Mouse (Mus musculus) neural tube, embryonic 14.5 days (tissue): ENCODE measurements at regions not wholly inside any gene's neighbourhood (a gene's known extent, or its start where the extent isn't known, plus 50 kb on each side); places are given as distances from the start of the nearest gene placed in this dataset.

ENCODE experiments used
- ATAC-seq: fragments of 200-750 bp; cut with Nextera tagmentation; 2 replicates; pipeline ENCODE4 v1.8.0; 2017; ENCODE audit warnings: low read depth, mild to moderate bottlenecking, moderate TSS enrichment, moderate library complexity
- H3K27ac ChIP-seq: fragments of 300-500 bp; sonication (generic); 2 replicates; pipeline ENCODE4 v1.5.1; 2014; ENCODE audit warnings: low read depth, mild to moderate bottlenecking, control low read depth, low read length, moderate library complexity, mixed read lengths
- H3K27me3 ChIP-seq: fragments of 300-500 bp; sonication (generic); 2 replicates; pipeline ENCODE4 v1.6.1; 2014; ENCODE audit warnings: low read length; ENCODE audit not compliant: control insufficient read depth, insufficient read depth
- H3K36me3 ChIP-seq: fragments of 300-500 bp; sonication (generic); 2 replicates; pipeline ENCODE4 v1.6.1; 2014; ENCODE audit warnings: low read length, mixed read lengths; ENCODE audit not compliant: control insufficient read depth, insufficient read depth
- H3K4me1 ChIP-seq: fragments of 300-500 bp; sonication (generic); 2 replicates; pipeline ENCODE4 v1.6.1; 2014; ENCODE audit warnings: low read length; ENCODE audit not compliant: control insufficient read depth, insufficient read depth
- H3K4me2 ChIP-seq: fragments of 300-500 bp; sonication (generic); 2 replicates; pipeline ENCODE4 v1.6.1; 2014; ENCODE audit warnings: mild to moderate bottlenecking, low read depth, low read length, control low read depth
- H3K4me3 ChIP-seq: fragments of 300-500 bp; sonication (generic); 2 replicates; pipeline ENCODE4 v1.5.1; 2014; ENCODE audit warnings: low read depth, low read length, control low read depth, mixed read lengths
- H3K9ac ChIP-seq: fragments of 300-500 bp; sonication (generic); replicated peaks from 2 replicates; pipeline ENCODE4 v1.6.1; 2014; ENCODE audit warnings: low read depth, mild to moderate bottlenecking, control low read depth, low read length, mixed read lengths
- H3K9me3 ChIP-seq: fragments of 300-500 bp; sonication (generic); 2 replicates; pipeline ENCODE4 v1.6.1; 2016; ENCODE audit warnings: low read length; ENCODE audit not compliant: control insufficient read depth
- WGBS: fragments of 180-500 bp; shearing (Covaris S2); extraction: QIAGEN DNeasy Blood & Tissue Kit; methylation state at CpG from one replicate; pipeline ENCODE4 v1.1.7; 2014; 5-methylcytosine and 5-hydroxymethylcytosine counted together

DNA sequence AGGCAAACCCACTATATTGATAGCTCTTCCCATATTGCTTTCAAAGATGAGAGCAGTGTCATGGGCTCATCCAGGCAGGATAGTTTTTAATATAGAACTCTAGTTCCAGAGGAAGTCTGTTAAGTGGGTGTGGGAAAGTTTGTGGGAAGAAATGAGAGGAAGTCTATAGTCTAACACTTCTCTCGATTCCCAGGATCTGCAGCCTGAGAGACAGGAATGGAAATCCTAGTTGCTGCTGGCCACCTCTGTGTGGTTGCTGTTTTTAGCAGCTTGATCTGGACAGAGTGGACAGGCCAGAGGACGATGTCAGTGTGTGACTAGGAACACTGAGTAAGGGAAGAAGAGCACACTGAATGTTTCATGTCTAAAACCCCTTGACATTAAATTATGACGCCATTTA, 76.8 kb upstream of the Peli1 start:
- WGBS, result 70% methylated on average over 3 of the region's 3 CpGs
- ATAC-seq, result no peak

DNA sequence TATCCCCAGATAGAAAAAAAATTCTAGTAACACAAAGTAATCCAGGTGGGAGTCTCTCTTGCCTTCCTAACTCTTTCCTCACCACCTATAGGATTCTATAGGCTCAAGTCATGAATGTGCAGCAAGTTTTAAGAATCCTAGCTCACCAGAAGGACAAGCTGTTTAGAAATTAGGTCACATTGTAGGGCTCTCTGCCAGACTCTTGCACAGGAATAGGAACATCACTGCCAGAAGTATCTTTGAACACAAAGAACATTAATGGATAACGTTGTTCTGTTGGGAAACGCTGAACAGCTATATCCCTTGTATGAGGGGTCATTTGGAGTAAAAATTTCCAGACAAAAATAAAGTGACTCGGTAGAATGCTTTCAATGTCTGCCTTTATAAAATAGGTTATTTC, 75.6 kb upstream of the Peli1 start:
- Histone ChIP-seq H3K4me2 (no peak overlapping the region), H3K27ac (no peak overlapping the region), H3K4me1 (peaks cover 8% of the 10 kb centered on the region; the same call in 1 of the 2 replicates), H3K9me3 (no peaks in the 10 kb centered on the region), H3K4me3 (no peak overlapping the region), H3K9ac (no peak overlapping the region), H3K27me3 (no peaks in the 10 kb centered on the region), H3K36me3 (no peaks in the 10 kb centered on the region)
- no peak for ATAC-seq
- 81% methylated on average over 3 of the region's 3 CpGs for WGBS

More for the DNA sequence above, 76.8 kb upstream of the Peli1 start:
- H3K27ac ChIP-seq, result no peak overlapping the region
- H3K9me3 ChIP-seq, result no peaks in the 10 kb centered on the region
- no peak overlapping the region for H3K9ac ChIP-seq
- H3K36me3 ChIP-seq, result no peaks in the 10 kb centered on the region
- no peaks in the 10 kb centered on the region for H3K27me3 ChIP-seq
- H3K4me1 ChIP-seq, result peaks cover 8% of the 10 kb centered on the region; the same call in 1 of the 2 replicates
- H3K4me3 ChIP-seq, result no peak overlapping the region
- H3K4me2 ChIP-seq, result no peak overlapping the region

DNA sequence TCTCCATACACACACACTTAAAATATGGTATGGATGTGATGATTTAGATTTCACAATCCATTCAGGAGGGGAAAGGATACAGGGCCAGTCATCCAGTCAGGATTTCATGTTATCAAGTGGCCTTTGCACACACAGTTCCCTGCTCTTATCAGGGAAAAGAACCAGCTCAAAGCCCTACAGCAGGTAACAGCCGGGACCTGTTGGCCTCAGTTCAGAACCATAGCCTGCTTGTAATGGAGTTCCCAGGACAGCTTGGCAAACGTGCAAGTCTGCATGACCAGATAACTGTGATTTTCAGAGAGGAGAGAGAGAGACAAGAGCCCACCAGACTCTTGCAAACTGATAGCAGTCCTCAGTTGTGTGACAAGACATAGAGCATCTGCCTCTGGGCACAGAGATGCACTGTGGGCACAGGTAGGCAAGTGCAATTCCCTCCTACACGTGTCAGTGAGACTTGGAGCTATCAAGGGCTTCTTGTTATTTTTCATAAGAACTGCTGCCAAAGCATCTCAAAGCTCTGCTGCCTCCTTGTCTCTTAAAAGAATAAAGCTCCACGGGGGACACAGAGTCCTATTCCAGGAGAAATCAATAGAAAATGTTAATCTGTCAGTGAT, 74.9 kb upstream of the Peli1 start:
- Histone ChIP-seq H3K9me3 (no peaks in the 10 kb centered on the region), H3K4me1 (peaks cover 8% of the 10 kb centered on the region; the same call in 1 of the 2 replicates), H3K27ac (no peak overlapping the region), H3K4me2 (no peak overlapping the region), H3K9ac (no peak overlapping the region), H3K4me3 (no peak overlapping the region), H3K36me3 (no peaks in the 10 kb centered on the region), H3K27me3 (no peaks in the 10 kb centered on the region)
- no peak; the same call in 1 of the 2 replicates for ATAC-seq
- WGBS, result 21% methylated on average over 4 of the region's 4 CpGs

DNA sequence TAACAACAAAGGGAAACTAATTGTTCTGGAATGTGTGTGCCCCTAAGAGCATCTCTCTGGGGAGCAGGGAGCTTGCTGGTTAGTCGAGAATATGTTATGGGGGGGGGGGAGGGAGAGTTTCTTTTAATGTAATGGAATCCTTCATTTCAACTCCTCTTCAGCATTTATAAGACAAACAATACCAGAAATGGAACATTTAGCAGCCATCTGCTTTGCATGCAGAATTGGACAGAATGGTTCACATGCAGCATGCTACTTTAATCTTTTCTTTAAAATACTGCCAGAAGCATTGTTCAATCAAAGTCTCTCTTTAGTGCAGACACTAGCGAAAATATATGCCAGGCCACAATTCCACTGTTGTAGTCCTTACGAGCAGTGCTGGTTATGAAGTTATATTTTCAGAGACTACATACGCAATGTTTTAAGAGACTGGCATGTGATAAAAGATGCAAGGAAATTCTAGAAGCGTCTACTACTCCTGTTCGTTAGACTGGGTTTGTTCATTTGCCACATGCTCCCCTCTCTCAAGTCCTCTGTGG, 74.2 kb upstream of the Peli1 start:
- Histone ChIP-seq H3K4me2 (no peak overlapping the region), H3K9ac (no peak overlapping the region), H3K27ac (no peak overlapping the region; the same call in 1 of the 2 replicates), H3K27me3 (no peaks in the 10 kb centered on the region), H3K4me1 (peaks cover 8% of the 10 kb centered on the region; the same call in 1 of the 2 replicates), H3K36me3 (no peaks in the 10 kb centered on the region), H3K4me3 (no peak overlapping the region), H3K9me3 (no peaks in the 10 kb centered on the region)
- ATAC-seq, result no peak; the same call in 1 of the 2 replicates
- WGBS, result 52% methylated on average over 6 of the region's 6 CpGs

DNA sequence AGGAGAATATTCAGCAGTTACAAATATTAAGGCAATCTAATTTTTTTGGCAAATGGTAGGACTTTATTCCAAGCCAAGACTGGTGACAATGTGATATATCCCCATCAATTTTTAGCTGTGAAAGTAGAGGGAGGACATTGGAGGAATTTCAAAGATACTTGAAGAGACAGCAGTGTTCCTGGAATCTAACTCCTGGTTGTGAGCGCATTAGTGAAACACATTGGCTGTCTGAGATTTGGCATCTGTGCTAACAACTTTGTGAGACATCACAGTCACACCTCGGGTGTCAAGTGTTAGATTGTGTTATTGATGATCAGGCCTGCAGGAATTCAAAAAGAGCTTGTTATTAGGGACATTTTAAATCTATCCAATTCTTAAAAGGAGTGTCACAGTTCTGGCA, 71.3 kb upstream of the Peli1 start:
- Histone ChIP-seq H3K36me3 (no peaks in the 10 kb centered on the region), H3K4me3 (no peak overlapping the region), H3K9me3 (no peaks in the 10 kb centered on the region), H3K27ac (no peak overlapping the region), H3K4me1 (peaks cover 8% of the 10 kb centered on the region; the same call in 1 of the 2 replicates), H3K4me2 (no peak overlapping the region), H3K27me3 (no peaks in the 10 kb centered on the region), H3K9ac (no peak overlapping the region)
- 82% methylated on average over 2 of the region's 2 CpGs for WGBS
- no peak for ATAC-seq

DNA sequence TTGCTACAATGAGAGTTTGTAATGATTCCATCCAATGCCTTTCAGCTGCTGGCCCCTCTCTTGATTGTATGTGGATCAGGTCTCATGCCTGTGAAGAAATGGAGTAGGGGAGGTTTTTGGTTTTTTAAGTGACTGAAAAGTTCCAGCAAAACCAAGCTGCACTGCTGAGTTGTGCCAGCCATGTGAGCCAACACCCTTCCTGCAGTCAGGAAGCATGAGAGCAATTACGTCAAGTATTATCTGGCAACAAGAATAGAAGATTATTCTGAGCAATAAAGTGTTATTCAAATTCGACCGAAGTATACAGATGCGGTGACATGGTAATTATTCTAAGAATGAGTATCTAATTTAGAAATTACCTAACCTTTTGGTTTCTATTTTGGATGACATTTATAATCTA, 67.0 kb upstream of the Peli1 start:
- Histone ChIP-seq H3K4me3 (no peak overlapping the region), H3K27me3 (no peaks in the 10 kb centered on the region), H3K4me2 (no peak overlapping the region), H3K9me3 (no peaks in the 10 kb centered on the region), H3K36me3 (no peaks in the 10 kb centered on the region), H3K9ac (no peak overlapping the region), H3K27ac (no peak overlapping the region), H3K4me1 (no peaks in the 10 kb centered on the region)
- 82% methylated on average over 4 of the region's 4 CpGs for WGBS
- no peak for ATAC-seq

DNA sequence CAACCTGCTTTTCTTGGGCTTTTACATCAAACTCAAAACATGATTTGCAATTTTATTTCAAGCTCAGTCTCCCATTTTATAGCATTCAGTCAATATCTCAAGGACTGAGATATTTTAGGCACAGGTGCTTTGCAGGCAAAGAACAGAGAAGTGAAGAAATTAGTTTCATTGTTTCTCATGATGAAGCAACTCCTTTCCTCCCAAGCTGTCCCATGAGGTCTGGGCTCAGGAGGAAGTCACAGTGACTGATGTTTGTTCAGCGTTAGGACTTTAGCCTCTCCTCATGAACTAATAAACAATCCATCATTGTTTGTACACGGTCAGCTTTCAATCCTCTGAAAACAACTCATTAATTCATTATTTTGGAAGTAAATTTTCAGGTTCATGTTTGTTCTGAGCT, 66.6 kb upstream of the Peli1 start:
- Histone ChIP-seq H3K4me1 (no peaks in the 10 kb centered on the region), H3K36me3 (no peaks in the 10 kb centered on the region), H3K9ac (no peak overlapping the region), H3K4me3 (no peak overlapping the region), H3K4me2 (no peak overlapping the region), H3K9me3 (no peaks in the 10 kb centered on the region), H3K27ac (no peak overlapping the region), H3K27me3 (no peaks in the 10 kb centered on the region)
- ATAC-seq, result no peak
- 56% methylated on average over 2 of the region's 2 CpGs for WGBS

DNA sequence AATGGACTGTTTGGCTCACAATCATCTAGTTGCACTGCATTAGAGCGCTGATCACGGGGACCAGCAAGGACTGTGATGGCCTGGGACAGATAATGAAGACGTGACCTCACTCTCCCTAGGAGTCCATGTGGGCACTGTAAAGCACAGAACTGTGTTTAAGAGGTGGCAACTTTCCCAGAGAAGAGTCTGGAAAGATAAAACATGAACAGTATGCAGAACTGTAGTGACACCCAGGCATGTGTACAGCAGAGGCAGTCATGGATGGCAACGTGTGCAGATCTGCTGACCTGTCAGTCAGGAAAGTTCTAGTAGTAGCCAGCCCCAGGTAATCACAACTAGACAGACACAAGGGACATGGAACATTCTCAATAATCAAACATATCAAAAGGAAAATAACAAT, 63.8 kb upstream of the Peli1 start:
- Histone ChIP-seq H3K36me3 (no peaks in the 10 kb centered on the region), H3K27me3 (no peaks in the 10 kb centered on the region), H3K27ac (no peak overlapping the region), H3K4me1 (no peaks in the 10 kb centered on the region), H3K9me3 (no peaks in the 10 kb centered on the region), H3K9ac (no peak overlapping the region), H3K4me2 (no peak overlapping the region), H3K4me3 (no peak overlapping the region)
- no peak for ATAC-seq
- 89% methylated on average over 4 of the region's 4 CpGs for WGBS

DNA sequence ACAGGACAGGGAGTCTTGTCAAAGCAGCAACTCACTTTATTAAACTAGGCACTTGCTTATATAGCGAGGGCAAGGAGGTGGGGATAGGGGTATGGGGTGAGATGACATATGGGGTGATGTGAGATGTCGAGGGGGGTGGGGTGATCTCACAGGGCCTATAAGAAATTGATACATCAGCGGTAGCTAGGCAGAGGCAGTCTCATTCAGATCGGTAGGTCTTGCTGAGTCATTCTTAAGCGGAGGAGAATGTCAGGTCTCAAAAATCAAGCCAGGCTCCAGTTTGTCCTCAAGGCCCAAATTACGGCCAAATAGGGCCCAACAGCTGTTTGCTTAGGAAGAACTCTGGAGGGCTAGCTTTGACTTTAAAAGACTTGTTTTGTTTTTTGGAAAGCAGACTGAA, 60.7 kb upstream of the Peli1 start:
- H3K4me3 ChIP-seq, result no peak overlapping the region
- no peaks in the 10 kb centered on the region for H3K9me3 ChIP-seq
- ATAC-seq, result no peak
- H3K9ac ChIP-seq, result no peak overlapping the region
- H3K27me3 ChIP-seq, result no peaks in the 10 kb centered on the region
- H3K4me1 ChIP-seq, result no peaks in the 10 kb centered on the region
- no peaks in the 10 kb centered on the region for H3K36me3 ChIP-seq
- WGBS, result 94% methylated on average over 6 of the region's 6 CpGs
- H3K27ac ChIP-seq, result no peak overlapping the region
- H3K4me2 ChIP-seq, result no peak overlapping the region
